Mouse (Mus musculus): ENCODE measurements around the gene Plin2.

DNA sequence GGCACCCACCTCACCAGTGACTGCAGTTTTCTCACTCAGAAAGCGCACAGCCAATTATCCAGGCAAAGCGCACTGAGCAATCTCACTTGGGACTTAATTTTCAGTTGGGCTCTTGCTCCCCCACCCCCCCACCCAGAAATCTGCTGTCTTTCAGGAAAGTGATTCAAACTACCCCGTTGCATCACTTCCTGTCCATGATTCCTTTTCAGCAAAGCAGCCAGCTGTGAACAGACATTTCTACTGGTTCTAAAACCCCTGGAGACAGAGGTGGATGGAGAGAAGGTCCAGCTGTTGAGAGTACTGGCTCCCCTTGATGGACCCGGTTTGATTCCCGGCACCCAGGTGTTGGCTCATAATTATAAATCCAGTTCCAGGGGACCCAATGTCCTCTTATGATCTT, 44.4 kb downstream of the Plin2 start:
- TF ChIP-seq GATA1 (IDR thresholded peaks at IDR 0.05; ENCODE audit: low read length) (no peak), TAL1 (IDR thresholded peaks at IDR 0.05; ENCODE audit: low read length) (no peak)
